Mouse (Mus musculus): ENCODE measurements around the gene Slx1b.

DNA sequence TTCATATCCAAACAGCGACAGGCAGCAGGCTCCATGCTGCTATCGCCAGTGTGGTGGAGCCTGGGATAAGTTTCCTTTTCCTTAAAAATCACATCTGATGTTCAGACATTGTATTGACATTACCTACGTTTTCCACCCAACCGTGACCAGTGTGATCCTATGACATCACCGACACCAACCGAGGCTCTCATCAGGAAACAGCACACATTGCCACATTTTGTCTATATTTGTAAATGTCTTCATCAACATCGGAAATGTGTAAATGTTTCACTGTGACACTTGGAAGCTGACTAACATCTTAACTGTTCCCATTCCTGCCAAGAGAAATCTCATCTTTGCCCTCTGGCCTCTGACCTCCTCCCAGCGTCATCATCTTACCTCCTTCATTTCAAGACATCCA lies 40.5 kb upstream of the Slx1b start:
- TF ChIP-seq MAFK (IDR thresholded peaks at IDR 0.05; ENCODE audit: insufficient read depth, low read depth, low read length) (no peak), ZNF384 (IDR thresholded peaks at IDR 0.05; ENCODE audit: low read depth, low read length) (no peak), HCFC1 (IDR thresholded peaks at IDR 0.05; ENCODE audit: borderline replicate concordance, insufficient read depth, low read length) (no peak), CHD2 (IDR thresholded peaks at IDR 0.05; ENCODE audit: low read depth, low read length) (no peak), ZC3H11A (IDR thresholded peaks at IDR 0.05; ENCODE audit: borderline replicate concordance, low read depth, low read length) (no peak)

Data from ES-E14 (cell line).